Mouse (Mus musculus): Measurements from ENCODE around the gene Brpf3.
"Not testable (repeated sequence)": the region's sequence is repeated elsewhere in the genome, so short reads cannot be mapped to it uniquely, and the experiment has no call there.

Gene Brpf3

DNA sequence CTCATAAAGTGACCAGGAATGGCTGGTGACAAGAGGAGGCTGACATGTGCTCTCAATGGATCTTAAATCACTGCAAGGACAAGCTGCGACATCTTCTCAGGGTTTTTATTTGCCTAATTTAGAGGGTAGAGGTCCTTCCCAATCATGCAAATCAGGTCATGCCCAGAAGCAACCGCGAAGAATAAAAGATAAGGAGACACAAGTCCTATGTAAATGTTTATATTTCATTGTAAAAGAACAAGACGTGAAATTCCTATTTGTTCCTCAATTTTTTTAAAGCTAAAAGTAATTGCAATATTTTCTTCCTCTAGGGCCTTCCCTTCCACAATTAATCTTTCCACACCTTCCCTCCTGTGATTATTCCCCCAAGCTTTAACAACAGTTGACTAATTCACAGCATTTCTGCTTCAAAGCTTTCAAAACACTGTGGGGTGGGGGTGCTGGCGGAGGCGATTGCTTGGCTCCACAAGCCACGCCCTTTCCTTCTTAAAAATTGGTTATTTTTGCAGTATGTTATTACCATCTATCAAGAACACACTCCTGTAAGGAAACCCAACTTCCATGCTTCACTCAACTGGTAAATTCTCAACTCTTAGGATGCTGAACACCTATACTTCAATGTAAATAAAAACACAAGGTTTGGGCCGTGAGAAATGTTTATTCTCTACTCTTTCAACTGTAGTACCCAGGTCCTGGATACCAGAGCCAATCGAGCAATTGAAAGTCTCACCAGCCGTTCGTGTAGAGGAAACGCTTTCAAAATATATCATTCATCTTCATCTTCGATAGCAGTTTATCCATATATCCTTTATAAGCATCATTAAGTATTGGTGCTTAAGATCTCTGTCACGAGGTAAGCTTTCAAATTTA, 1.4 kb upstream of the Brpf3 start:
- peak; percentile 55 for DNase-seq

- DNase-seq, result no peak
These were observed 614 bp upstream of the Brpf3 start for GRCm38 (mm10) chr17:28800281-28800670.

GRCm38 (mm10) chr17:28801474-28802005, 650 bp downstream of the Brpf3 start:
- peak; percentile 99 for DNase-seq

DNA sequence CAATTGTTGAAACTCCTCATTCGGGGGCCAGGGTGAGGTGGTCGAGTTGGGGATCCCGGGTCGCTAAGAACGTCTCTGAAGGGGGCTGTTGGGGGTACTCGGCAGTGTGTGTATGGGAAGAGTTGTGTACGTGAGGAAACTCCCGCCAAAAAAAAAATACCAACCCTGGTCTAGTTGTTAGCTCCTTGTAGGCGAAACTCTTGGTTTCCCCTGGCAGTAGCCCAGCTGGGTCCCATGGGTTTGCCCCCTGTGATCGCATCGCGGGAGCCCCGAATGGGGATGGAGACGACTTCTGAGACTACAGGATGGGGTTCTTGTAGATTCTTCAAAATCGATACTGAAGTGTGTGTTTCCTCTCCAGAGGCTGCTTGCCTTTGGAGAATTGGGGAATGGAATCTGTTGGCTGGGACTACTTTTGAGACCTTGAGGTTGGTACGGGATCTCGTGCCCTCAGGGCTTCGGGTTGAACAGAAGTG, 1.2 kb downstream of the Brpf3 start:
- DNase-seq, result no peak

DNA sequence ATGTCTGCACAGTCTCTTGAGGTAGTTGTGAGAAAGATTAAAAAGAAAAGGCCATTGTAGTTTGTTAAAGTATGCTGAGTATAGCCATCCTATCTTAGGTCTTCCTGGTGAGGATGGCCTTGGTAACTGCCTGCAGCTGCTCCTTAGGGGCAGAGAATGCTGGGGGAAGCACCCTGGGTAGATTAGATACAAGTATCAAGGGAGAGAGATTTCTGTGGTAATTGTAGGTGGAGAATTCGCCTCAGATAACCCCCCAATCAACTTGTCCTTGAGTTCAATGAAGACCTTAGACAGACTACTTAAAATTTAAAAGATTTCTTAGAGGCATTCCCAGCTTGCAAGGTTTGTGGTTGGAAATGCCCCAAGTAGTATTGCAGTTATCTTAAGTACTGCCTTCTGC, 2.4 kb downstream of the Brpf3 start:
- DNase-seq, result no peak

DNA sequence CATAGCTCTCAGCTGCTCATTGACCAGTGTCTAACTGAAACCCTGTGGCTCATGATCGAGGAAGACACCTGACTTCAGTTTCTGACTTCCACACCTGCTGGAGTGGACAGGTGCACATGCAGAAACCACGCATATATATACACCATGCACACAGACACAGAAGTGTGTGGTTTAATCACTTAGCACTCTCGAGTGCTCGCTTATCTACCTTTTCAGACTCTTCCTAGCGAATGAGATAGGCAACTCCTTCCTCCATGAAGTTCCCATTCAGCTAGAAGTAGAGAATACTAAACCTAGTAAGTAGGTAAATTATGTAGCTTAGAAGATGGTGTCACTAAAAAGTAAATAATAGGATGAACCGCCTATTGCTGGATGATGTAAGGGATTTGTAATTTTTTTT, 4.1 kb downstream of the Brpf3 start:
- DNase-seq, result no peak

DNA sequence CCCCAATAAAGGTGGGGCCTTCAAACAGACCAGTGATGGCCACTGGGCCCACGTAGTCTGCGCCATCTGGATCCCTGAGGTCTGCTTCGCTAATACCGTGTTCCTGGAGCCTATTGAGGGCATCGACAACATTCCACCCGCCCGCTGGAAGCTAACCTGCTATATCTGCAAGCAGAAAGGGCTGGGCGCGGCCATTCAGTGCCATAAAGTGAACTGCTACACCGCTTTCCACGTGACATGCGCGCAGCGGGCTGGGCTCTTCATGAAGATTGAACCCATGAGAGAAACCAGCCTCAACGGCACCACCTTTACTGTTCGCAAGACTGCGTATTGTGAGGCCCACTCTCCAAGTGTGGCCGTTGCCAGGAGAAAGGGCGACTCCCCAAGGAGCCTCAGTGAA, 5.9 kb downstream of the Brpf3 start:
- no peak for DNase-seq

- no peak for DNase-seq
These were observed 7.8 kb downstream of the Brpf3 start for GRCm38 (mm10) chr17:28808714-28809113.

- no peak for DNase-seq
These were observed 8.4 kb downstream of the Brpf3 start for GRCm38 (mm10) chr17:28809175-28809831.

DNA sequence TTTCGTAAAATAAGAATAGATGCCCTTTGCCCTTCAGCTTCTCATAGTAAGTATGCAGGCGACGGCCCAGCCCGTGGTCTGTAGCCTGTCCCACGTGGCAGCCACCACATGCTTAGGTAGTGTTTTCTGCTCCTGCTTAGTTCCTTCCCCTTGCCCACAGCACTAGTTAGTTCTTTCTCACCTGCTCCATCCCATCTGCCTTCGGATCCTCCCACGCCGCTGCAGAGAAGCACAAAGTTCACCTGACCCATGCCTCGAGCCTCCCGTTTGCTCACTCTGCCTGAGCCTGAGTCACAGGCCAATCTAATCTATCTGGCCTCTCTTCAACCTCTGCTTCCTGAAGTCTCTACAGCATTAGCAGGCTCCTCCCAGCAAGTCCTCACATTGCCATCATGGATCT, 11.5 kb downstream of the Brpf3 start:
- DNase-seq, result no peak

DNA sequence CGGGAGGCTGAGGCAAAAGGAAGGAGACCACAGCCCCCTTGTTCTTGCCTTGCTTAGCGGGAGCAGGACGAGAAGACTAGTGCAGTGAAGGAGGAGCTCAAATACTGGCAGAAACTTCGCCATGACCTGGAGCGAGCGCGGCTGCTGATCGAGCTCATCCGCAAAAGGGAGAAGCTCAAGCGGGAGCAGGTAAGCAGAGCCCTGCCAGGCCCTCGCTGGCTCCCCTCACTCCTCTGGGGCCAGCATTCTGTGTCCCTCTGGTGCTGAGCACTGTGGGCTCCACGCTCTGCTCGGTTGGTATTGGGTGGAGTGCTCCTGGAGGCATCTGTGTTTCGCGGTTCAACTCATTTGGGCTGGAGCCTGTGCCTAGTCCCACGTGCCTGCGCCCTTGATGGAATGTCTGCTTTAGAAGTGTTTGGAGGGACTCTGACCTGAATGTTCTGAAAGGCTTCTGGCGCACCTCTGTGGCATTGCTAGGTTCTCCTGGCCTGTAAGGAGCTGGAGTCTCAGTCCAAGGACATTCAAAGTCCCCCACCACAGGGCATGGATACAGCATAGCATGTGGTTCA, 13.7 kb downstream of the Brpf3 start:
- DNase-seq, result no peak

- DNase-seq, result no peak
These were observed 14.6 kb downstream of the Brpf3 start for GRCm38 (mm10) chr17:28815384-28816004.

DNA sequence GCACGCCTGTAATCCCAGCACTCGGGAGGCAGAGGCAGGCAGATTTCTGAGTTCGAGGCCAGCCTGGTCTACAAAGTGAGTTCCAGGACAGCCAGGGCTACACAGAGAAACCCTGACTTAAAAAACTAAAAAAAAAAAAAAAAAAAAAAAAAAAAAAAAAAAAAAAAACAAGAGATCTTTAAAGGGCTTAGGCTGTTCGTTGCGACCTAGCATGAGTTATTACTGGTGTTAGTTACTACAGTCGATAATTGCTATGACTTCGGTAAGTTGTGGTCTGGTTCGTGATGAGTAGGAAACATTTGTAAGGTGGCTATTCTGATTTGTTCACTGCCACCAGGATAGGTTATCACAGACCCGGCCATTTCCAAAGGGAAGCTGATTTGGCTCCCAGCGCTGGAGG, 15.4 kb downstream of the Brpf3 start:
- DNase-seq, result not testable (repeated sequence)

GRCm38 (mm10) chr17:28816875-28817811, 16.3 kb downstream of the Brpf3 start:
- DNase-seq, result no peak

DNA sequence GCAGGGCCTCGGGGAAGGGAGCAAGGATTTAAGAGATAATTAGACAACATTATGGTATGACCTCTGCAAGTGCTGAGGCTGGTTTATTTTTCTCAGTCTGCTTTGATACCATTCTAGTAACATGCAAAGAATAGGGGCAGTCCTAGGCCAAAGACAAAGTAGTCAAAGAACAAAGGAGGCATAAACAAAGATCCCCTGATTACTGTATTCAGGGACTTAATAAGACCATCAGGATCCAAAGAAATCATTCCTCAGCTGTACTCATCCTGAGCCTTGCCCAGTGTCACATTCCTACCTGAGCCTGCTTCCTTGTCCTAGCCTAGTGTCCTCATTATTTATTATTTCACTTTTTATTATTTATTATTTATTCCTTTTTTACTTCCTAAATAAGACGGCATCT, 19.3 kb downstream of the Brpf3 start:
- DNase-seq, result no peak

GRCm38 (mm10) chr17:28823004-28823745, 22.3 kb downstream of the Brpf3 start:
- no peak for DNase-seq

DNA sequence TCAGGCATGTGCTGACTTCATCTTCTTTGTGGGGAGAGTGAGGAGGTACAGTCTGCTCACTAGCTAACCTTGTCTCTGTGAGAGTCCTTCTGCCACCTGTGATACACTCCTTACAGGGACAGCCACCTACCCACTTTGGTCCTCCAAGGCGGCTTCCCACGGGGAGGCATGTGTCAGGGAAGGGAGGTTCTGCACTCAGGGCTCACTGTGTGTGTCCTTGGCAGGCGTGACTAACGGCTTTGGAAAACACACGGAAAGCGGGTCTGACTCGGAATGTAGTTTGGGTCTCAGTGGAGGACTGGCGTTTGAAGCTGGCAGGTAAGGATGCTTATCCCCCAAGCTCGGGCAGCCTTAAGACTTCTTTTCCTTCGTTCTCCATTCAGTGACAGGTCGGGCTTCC, 22.9 kb downstream of the Brpf3 start:
- DNase-seq, result no peak

GRCm38 (mm10) chr17:28824896-28825295, 24.0 kb downstream of the Brpf3 start:
- DNase-seq, result no peak

DNA sequence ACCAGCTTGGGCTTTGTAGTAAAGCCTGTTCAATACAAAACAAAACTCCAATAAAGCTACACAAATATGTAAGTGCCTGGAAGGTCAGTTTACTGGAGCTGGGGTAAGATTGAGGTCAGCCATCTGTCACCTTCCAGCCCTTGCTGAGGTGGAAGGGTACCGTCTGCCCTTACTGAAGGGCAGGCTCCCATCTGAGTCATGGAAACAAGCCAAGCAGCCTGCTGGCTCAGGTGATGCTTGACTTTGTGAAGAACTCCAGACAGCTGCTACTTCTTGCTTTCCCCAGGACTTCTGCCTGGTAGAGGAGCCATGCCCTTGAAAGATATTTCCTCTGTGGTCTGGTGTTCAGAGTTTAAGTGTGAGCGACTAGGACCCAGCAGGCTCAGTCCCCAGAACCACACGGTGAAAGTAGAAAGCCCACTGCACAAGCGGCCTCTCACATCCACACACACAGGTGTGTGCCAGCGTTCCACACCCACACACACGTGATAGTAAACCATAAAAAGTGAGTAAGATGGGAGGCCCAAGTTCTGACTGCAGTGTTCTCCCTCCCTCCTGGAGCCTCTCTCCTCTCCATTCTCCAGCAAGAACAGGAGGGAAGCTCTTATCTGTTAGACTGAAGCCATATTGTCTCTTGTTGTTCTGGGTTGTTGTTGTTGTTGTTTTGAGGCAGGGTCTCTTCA, 24.6 kb downstream of the Brpf3 start:
- DNase-seq, result no peak

DNA sequence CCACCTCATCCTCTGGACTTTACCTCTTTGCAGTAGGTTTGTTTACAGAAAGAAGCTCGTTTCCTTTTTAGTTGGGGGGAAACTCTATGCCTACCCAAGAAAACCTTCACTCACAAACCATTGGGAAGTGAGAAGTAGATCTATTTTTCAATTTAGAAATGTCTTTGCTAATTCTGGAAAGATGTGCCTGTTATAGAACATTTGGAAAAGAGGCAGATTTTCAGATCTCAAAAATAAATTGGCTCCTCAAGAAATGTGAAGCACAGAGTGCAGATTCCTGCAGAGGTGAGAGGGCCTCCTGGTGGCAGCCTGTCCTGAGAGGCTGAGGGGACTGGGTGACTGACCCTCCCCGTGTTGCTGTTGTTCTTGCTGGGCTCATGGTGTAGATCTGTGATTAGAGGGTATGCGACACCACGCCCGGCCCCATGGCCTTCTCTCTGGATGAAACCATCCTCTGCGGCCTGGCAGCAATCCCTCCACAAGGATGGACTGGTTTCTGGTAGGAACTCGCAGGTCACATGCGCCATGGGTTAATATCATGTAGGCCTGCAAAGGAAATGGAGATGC, 26.9 kb downstream of the Brpf3 start:
- DNase-seq, result no peak

All from lung, postnatal 36 days (tissue).